Mouse (Mus musculus): ENCODE measurements around the gene D430041D05Rik.
"Not testable (repeated sequence)": the region's sequence is repeated elsewhere in the genome, so short reads cannot be mapped to it uniquely, and the experiment has no call there.

Gene D430041D05Rik

DNA sequence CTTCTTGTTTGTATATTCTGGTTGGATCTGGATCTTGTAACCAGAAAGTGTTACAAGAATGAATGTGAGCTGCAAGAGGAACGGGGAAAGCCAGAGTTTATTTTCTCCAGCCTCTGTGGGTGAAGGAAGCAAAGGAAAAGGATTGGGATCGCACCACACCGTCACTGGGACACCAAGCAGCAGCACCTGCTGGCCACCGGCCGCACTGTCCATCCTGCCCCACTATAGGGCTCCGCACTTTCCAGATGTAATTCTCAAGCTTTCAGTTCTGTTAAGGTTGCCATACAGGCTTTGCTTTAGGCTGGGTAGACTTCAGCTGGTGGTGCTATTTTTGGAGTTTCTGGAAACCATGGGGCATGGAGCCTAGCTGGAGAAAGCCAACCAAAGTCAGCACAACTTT, 290.5 kb downstream of the D430041D05Rik start:
- no peak for DNase-seq (ENCODE audit: low read depth, low spot score)

DNA sequence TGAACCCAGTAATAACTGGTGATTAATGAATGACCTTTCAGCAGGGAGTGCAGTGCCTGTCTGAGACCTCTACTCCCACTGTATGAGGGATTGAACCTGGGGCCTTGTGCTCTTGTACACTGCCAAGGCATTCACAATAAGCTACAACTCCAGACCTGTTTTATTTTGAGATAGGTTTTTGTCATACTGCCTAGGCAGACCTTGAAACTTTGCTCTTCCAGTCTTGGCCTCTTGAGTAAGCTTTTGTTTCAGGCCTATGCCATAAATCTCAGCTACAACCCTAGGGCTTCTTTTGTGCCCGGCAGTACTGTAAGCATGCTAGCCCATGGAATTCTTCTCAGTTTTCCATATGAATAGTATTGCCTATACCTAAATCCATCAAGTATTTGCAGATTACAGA, 291.7 kb downstream of the D430041D05Rik start:
- DNase-seq (ENCODE audit: low read depth, low spot score): no peak

- not testable (repeated sequence) for DNase-seq (ENCODE audit: low read depth, low spot score)
Observed at GRCm38 (mm10) chr2:104117173-104117572, 293.6 kb downstream of the D430041D05Rik start.

DNA sequence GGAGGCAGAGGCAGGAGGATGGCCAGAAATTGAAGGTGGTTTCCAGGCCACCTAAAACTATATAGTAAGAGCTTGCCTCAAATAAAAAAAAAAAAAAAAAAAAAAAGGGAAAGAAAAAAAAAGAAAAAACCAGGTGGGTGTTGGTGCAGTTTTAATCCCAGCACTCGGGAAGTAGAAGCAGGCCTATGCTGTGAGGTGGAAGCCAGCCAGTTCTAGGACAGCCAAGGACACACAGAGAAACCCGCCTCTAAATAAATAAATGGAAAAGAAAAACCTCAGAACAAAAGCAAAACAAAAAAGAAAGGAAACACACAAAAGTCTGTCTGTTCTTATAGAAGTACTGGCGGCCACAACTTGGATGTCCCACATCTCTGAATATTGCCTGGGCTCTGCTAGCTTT, 295.9 kb downstream of the D430041D05Rik start:
- no peak for DNase-seq (ENCODE audit: low read depth, low spot score)

- DNase-seq (ENCODE audit: low read depth, low spot score): not testable (repeated sequence)
Observed at GRCm38 (mm10) chr2:104113563-104113962, 297.2 kb downstream of the D430041D05Rik start.

DNA sequence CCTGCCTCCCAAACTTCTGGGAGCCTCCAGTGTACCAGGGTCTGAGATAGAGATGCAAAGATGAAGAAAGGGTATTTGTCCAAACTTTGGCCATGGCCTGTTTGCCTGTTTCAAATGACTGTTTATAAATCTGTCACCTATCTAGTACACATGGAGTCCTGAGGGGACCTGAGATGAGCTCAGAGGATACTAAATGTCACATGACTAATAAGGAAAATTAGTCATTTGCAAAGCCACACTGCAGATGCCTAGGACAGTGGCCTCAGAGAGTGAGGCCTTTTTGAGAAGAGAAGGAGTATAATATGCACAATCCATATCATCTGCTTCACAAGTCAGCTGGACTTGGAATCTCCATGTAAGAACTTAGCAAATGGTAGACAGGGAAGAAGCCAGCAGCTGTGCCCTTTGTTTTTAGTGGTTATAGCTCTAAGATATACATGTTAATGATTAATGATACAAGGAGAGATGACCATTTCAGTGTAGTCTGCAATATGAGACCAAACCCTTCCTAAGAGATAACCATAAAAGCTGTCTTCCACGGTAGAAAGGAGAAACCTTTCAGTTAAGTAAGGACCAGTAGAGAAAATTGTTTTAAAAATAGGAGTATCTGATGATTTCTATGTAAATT, 299.5 kb downstream of the D430041D05Rik start:
- not testable (repeated sequence) for DNase-seq (ENCODE audit: low read depth, low spot score)

DNA sequence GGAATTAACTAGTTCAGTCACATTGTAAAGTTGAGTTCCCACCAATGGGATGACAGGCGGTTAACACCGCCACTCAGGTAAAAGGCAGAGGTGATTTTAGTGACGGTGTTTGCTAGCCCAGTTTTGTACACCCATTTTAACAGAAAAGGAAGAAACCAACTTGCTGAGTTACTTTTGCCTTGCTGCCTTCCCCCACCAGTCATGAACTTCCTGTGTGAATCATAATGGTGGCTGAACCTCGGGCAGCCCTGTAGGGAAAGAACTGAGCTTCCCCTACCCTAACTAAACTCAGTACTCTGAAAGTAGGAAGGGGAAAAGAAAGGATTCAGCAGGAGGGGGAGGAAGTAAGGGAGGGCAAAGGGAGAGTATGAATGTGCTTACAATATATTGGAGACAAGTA, 300.8 kb downstream of the D430041D05Rik start:
- DNase-seq (ENCODE audit: low read depth, low spot score): no peak

DNA sequence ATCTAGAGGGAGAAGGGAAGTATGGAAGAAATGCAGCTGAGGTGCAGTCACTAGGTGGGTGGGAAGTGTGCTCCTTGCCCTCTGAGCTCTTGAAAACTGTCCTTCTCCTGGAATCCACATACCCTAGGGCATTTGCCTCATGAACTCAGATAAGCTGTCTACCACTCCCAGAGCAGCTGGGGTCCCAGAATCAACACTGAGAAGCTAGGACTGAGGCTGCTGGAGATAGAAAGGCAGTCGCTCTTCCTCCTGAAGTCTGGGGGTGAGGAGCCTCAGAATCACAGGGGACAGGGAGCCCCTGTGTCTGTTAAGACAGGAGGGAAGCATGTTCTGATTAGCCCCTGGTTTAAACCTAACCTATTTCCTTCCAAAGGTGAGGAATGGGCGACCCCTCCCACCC, 301.3 kb downstream of the D430041D05Rik start:
- no peak for DNase-seq (ENCODE audit: low read depth, low spot score)

DNA sequence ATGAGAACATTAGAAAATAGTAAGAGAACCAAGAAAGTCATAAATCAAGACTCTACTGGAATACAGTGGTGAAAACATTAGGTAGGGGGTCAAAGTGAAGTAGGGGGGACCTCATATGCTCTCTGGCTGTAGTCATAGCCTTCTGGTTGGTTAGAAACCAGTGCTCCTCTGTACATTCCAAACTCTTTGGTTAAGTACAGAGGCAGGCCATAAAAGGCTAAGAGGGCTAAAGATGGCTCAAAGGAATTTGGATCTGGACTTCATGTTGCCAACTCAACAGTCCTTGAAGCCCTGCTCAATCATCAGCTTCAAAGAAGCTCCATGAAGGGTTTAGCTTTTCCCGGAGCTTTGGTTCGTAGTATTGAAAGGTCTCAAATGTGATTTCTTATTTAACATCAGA, 301.8 kb downstream of the D430041D05Rik start:
- DNase-seq (ENCODE audit: low read depth, low spot score): not testable (repeated sequence)

- no peak for DNase-seq (ENCODE audit: low read depth, low spot score)
Observed at GRCm38 (mm10) chr2:104104800-104105199, 306.0 kb downstream of the D430041D05Rik start.

GRCm38 (mm10) chr2:104099946-104100345, 310.9 kb downstream of the D430041D05Rik start:
- DNase-seq (ENCODE audit: low read depth, low spot score): no peak

GRCm38 (mm10) chr2:104099231-104099585, 311.6 kb downstream of the D430041D05Rik start:
- no peak for DNase-seq (ENCODE audit: low read depth, low spot score)

DNA sequence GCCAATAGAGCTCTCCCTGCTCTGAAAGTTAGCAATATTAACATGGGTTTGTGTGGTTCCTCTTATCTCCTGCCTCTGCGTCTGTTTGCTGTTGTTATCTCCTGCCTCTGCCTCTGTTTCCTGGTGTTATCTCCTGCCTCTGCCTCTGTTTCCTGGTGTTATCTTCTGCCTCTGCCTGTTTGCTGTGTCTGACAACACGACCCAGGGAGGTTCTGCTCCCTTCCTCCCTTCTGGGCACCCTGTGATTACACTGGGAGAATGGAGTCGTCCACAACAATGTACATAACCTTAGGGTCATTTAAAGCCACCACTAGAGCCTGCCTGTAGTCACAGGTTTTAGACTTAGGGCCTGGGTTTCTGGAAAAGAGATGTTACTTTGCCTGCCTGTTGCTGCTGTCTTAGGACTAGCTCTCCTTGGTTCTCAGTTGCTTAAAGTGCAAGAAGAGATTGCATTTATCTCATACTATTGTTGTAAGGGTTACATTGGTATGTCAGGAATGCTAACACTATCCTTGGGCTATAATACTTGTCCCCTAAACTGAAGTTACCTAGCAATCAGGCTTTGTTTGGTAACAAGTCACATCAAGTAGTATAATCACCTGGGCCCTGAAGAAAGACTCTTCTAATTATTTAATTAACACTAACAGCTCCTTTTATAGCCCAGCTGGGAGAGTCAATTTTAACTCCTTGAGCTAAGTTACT, 312.1 kb downstream of the D430041D05Rik start:
- no peak for DNase-seq (ENCODE audit: low read depth, low spot score)

- DNase-seq (ENCODE audit: low read depth, low spot score): not testable (repeated sequence)
Observed at GRCm38 (mm10) chr2:104097396-104097795, 313.4 kb downstream of the D430041D05Rik start.

DNA sequence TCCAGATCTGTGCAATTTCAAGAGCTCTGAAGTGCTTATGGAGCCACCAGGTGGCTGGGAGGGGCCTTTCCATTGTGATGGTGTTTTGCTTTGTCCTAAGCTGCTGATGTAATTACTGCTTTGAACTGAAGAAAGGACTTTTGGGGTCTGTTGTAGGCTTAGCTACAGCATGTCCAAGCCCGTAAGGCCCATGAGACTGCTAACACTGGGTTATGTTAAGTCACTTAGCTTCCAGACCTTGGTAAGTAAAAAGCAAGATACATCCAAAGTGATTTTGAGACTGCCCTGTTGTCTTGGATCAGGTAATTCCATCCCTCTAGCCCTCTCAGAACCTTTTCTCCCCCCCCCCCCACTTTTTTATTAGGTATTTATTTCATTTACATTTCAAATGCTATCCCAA, 314.0 kb downstream of the D430041D05Rik start:
- DNase-seq (ENCODE audit: low read depth, low spot score): not testable (repeated sequence)

GRCm38 (mm10) chr2:104096256-104096655, 314.6 kb downstream of the D430041D05Rik start:
- no peak for DNase-seq (ENCODE audit: low read depth, low spot score)

- DNase-seq (ENCODE audit: low read depth, low spot score): peak; percentile 66
Observed at GRCm38 (mm10) chr2:104095741-104096213, 315.0 kb downstream of the D430041D05Rik start, which contains the start of gene Cd59a. Gene Cd59a, plus strand, starts transcription at chr2:104095801.

DNA sequence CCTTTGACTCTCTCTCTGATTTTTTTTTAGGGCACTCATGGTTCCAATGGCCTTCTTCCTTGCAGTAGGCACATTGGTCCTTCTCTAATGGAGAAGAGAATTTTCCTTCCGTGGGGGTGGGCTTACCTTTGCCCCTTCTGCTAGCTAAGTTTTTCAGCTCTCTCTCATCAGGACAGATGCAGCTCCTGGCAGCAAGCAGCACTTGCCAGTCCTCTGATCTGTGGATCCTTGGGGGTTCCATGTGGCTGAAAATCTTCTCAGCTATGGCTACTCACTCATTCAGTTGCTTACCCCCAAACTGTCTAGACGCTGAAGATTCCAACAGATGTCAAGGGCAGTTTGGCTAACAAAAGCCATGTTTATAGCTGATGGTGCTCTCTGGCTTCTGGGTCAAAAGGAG, 317.5 kb downstream of the D430041D05Rik start:
- no peak for DNase-seq (ENCODE audit: low read depth, low spot score)

All from retina, adult 2 months (tissue).